Mouse (Mus musculus): ENCODE measurements at regions not wholly inside any gene's neighbourhood (a gene's known extent, or its start where the extent isn't known, plus 50 kb on each side); places are given as distances from the start of the nearest gene placed in this dataset.

DNA sequence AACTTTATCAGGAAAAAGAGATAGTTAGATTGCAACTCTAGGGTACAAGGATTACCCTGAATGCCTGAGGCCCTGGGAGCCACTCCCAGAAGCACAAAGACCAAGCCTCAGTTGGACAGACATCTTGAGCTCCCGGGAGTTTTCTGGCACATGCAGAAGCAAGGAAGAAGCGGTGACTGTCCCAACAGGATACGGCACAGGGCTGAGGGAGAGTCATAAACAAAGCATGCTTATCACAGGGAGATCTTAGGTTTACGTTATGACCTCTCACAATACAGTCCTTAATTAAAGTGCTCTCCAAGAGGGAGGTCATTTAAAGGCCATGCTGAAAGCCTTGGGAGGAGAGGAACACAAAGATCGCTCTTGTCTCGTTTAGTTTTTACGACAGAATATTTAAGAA is 143.1 kb downstream of the Gm11361 start:
- TF ChIP-seq EP300 (IDR thresholded peaks at IDR 0.05; ENCODE audit: low read depth) (no peak), CTCF (IDR thresholded peaks at IDR 0.05; ENCODE audit: low read depth) (no peak)
